Mouse (Mus musculus): ENCODE data around the gene Lhx2. TPM values are rescaled to one million over a fixed set of nuclear protein-coding genes. Genes with fewer than 3 reads are reported as not detected.

The Lhx2 gene
- polyA plus RNA-seq, 1 experiment from 2014 or later = 0.39 TPM

GRCm38 (mm10) chr2:38351641-38352320, 12.7 kb downstream of the Lhx2 start:
- peak; percentile 13; the same call in 1 of the 2 replicates for ATAC-seq (ENCODE audit: insufficient read depth)
- no peaks in the 10 kb centered on the region for H3K36me3 ChIP-seq (ENCODE audit: insufficient read depth)
- 1% methylated on average over 53 of the region's 57 CpGs for WGBS

DNA sequence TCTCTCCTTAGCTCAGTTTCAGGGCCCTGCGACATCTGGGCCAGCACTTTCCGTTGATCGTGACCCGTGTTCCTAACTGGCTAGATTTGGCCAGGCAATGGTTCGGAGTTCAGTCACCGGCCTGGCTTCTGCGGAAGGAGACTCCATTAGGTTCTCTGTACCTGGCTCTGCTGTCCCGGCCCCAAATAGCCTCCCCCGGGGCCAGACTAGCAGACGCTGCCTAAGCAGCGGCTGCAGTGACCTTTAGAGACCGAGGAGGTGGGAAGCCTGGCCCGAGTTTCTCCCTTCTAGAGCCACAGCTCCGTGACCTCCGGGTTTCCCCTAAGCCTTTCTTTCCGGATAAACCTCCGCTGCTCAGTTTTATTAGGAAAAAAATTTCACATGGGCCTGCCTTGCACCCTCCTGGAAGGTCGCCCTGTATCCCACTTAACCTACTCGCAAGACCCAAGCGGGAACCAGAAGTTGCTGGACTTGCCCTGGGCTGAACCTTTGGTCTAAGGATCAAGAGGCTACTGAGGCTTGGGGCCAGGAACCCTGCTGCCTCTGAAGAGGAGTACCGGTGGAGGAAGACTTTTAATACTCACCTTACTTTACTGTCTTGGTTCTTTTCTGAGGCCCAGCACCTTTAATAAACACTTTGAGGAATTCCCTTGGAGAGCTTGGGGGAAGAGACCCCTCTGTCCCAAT, 13.4 kb downstream of the Lhx2 start:
- Histone ChIP-seq H3K27ac (ENCODE audit: low read depth) (no peak overlapping the region), H3K4me1 (ENCODE audit: insufficient read depth) (peaks cover 3% of the 10 kb centered on the region; the same call in 1 of the 2 replicates), H3K4me3 (ENCODE audit: low read depth, low read length) (peak overlapping the region; percentile 39; the same call in 1 of the 2 replicates), H3K9ac (no peak overlapping the region), H3K9me3 (ENCODE audit: low read depth, low read length) (no peaks in the 10 kb centered on the region), H3K4me2 (no peak overlapping the region; the same call in 1 of the 2 replicates), H3K36me3 (ENCODE audit: insufficient read depth) (no peaks in the 10 kb centered on the region), H3K27me3 (ENCODE audit: insufficient read depth, low read length) (peaks cover 100% of the 10 kb centered on the region)
- no peak for TF ChIP-seq CTCF (IDR thresholded peaks at IDR 0.05; ENCODE audit: low read depth)
- no peak for ATAC-seq (ENCODE audit: insufficient read depth)
- WGBS = 2% methylated on average over 21 of the region's 21 CpGs
- no peak for DNase-seq

More at GRCm38 (mm10) chr2:38351641-38352320, 12.7 kb downstream of the Lhx2 start:
- peak; percentile 21 for DNase-seq
- no peak overlapping the region for H3K27ac ChIP-seq (ENCODE audit: low read depth)
- H3K27me3 ChIP-seq (ENCODE audit: insufficient read depth, low read length) = peaks cover 100% of the 10 kb centered on the region
- H3K4me1 ChIP-seq (ENCODE audit: insufficient read depth) = peaks cover 3% of the 10 kb centered on the region; the same call in 1 of the 2 replicates
- H3K9ac ChIP-seq = peak overlapping the region; percentile 32
- H3K9me3 ChIP-seq (ENCODE audit: low read depth, low read length) = no peaks in the 10 kb centered on the region
- peak overlapping the region; percentile 64 for H3K4me2 ChIP-seq
- no peak for TF ChIP-seq CTCF (IDR thresholded peaks at IDR 0.05; ENCODE audit: low read depth)
- H3K4me3 ChIP-seq (ENCODE audit: low read depth, low read length) = peak overlapping the region; percentile 39

DNA sequence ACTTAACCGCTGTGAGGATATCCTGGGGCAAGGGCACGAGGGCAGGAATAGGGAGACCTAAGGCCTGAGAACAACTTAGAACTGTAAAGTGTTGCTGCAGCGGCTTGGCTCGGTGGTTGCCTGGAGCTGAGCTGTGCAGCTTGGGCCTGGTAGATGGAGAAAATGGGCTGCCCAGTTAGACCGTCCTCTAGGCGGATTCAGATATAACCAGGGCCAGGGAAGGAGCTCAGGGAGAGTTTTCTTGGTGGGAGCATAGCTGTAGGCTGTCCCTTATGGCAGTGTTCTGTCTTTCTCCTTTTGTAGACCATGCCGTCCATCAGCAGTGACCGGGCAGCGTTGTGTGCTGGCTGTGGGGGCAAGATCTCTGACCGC, 13.9 kb downstream of the Lhx2 start:
- no peak for TF ChIP-seq CTCF (IDR thresholded peaks at IDR 0.05; ENCODE audit: low read depth)
- Histone ChIP-seq H3K4me2 (no peak overlapping the region), H3K36me3 (ENCODE audit: insufficient read depth) (no peaks in the 10 kb centered on the region), H3K9me3 (ENCODE audit: low read depth, low read length) (no peaks in the 10 kb centered on the region), H3K27me3 (ENCODE audit: insufficient read depth, low read length) (peaks cover 100% of the 10 kb centered on the region), H3K27ac (ENCODE audit: low read depth) (no peak overlapping the region), H3K9ac (no peak overlapping the region), H3K4me3 (ENCODE audit: low read depth, low read length) (no peak overlapping the region), H3K4me1 (ENCODE audit: insufficient read depth) (peaks cover 3% of the 10 kb centered on the region; the same call in 1 of the 2 replicates)
- DNase-seq = no peak
- WGBS = 6% methylated on average over 10 of the region's 10 CpGs
- no peak for ATAC-seq (ENCODE audit: insufficient read depth)

GRCm38 (mm10) chr2:38353664-38354063, 14.6 kb downstream of the Lhx2 start:
- Histone ChIP-seq H3K4me1 (ENCODE audit: insufficient read depth) (peaks cover 3% of the 10 kb centered on the region; the same call in 1 of the 2 replicates), H3K4me2 (no peak overlapping the region), H3K9ac (no peak overlapping the region), H3K27ac (ENCODE audit: low read depth) (no peak overlapping the region), H3K4me3 (ENCODE audit: low read depth, low read length) (no peak overlapping the region), H3K9me3 (ENCODE audit: low read depth, low read length) (no peaks in the 10 kb centered on the region), H3K36me3 (ENCODE audit: insufficient read depth) (no peaks in the 10 kb centered on the region), H3K27me3 (ENCODE audit: insufficient read depth, low read length) (peaks cover 100% of the 10 kb centered on the region)
- 14% methylated on average over 4 of the region's 4 CpGs for WGBS
- DNase-seq (no peak), ATAC-seq (ENCODE audit: insufficient read depth) (no peak)
- TF ChIP-seq CTCF (IDR thresholded peaks at IDR 0.05; ENCODE audit: low read depth) = no peak

GRCm38 (mm10) chr2:38354179-38354716, 15.2 kb downstream of the Lhx2 start:
- Histone ChIP-seq H3K27me3 (ENCODE audit: insufficient read depth, low read length) (peaks cover 100% of the 10 kb centered on the region), H3K4me3 (ENCODE audit: low read depth, low read length) (no peak overlapping the region), H3K9ac (no peak overlapping the region), H3K36me3 (ENCODE audit: insufficient read depth) (no peaks in the 10 kb centered on the region), H3K9me3 (ENCODE audit: low read depth, low read length) (no peaks in the 10 kb centered on the region), H3K4me1 (ENCODE audit: insufficient read depth) (peaks cover 3% of the 10 kb centered on the region; the same call in 1 of the 2 replicates), H3K27ac (ENCODE audit: low read depth) (no peak overlapping the region), H3K4me2 (no peak overlapping the region)
- ATAC-seq (ENCODE audit: insufficient read depth) (no peak), DNase-seq (peak; percentile 13)
- 3% methylated on average over 22 of the region's 22 CpGs for WGBS
- no peak for TF ChIP-seq CTCF (IDR thresholded peaks at IDR 0.05; ENCODE audit: low read depth)

GRCm38 (mm10) chr2:38354717-38355510, 15.8 kb downstream of the Lhx2 start:
- H3K9ac ChIP-seq = no peak overlapping the region
- no peaks in the 10 kb centered on the region for H3K36me3 ChIP-seq (ENCODE audit: insufficient read depth)
- ATAC-seq (ENCODE audit: insufficient read depth) = no peak
- DNase-seq = peak; percentile 35
- TF ChIP-seq CTCF (IDR thresholded peaks at IDR 0.05; ENCODE audit: low read depth) = no peak
- no peaks in the 10 kb centered on the region for H3K9me3 ChIP-seq (ENCODE audit: low read depth, low read length)
- H3K4me1 ChIP-seq (ENCODE audit: insufficient read depth) = peaks cover 3% of the 10 kb centered on the region; the same call in 1 of the 2 replicates
- no peak overlapping the region for H3K4me3 ChIP-seq (ENCODE audit: low read depth, low read length)
- peaks cover 100% of the 10 kb centered on the region for H3K27me3 ChIP-seq (ENCODE audit: insufficient read depth, low read length)
- under 1% methylated on average over 34 of the region's 34 CpGs for WGBS
- H3K27ac ChIP-seq (ENCODE audit: low read depth) = no peak overlapping the region
- H3K4me2 ChIP-seq = no peak overlapping the region

Data from lung, embryonic 14.5 days (tissue).